Mouse (Mus musculus) E14TG2a.4 (cell line): Measurements from ENCODE around the gene Fryl.

Source experiments
- H3K27me3 ChIP-seq: 2 replicates; pipeline ENCODE4 v1.6.1; 2014; ENCODE audit warnings: low read length, control low read depth; ENCODE audit not compliant: insufficient read depth
- H3K36me3 ChIP-seq: 2 replicates; pipeline ENCODE4 v1.6.1; 2014; ENCODE audit warnings: low read length, control low read depth; ENCODE audit not compliant: insufficient read depth
- H3K4me1 ChIP-seq: replicated peaks from 2 replicates; pipeline ENCODE4 v1.6.1; 2014; ENCODE audit warnings: low read depth, low read length, control low read depth
- H3K4me3 ChIP-seq: replicated peaks from 2 replicates; pipeline ENCODE4 v1.5.1; 2014; ENCODE audit warnings: mild to moderate bottlenecking, low read length
- H3K9me3 ChIP-seq: 2 replicates; pipeline ENCODE4 v1.6.1; 2014; ENCODE audit warnings: low read length, control low read depth
- CTCF ChIP-seq: conservative IDR thresholded peaks from 2 replicates; pipeline ENCODE4 v1.5.1; 2014; ENCODE audit warnings: low read length
- NANOG ChIP-seq: IDR thresholded peaks from 2 replicates; pipeline ENCODE4 v1.6.1; 2014; ENCODE audit warnings: borderline replicate concordance, low read length, mixed read lengths
- POU5F1 ChIP-seq: IDR thresholded peaks from 2 replicates; pipeline ENCODE4 v1.6.1; 2014; ENCODE audit warnings: low read length, borderline replicate concordance

Fryl gene

DNA sequence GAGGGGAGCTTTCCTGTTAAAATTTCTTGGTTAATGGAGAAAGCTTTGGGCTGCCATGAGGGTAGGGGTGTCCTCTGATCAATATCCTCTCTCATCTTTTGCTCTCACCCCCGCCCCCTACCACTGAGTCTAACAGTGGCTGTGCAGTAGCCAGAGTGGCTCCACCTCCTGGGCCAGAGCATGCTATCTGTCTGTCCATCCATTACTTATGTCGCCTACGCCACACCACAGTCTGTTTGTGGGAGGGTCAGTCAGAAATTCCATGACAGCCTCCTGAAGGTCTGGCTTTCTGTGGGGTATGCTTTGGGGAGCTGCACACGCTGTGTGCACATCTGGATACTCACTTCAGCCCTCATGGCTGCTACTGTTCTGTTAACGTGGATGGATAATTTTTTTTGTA, 174.9 kb downstream of the Fryl start:
- peaks cover 73% of the 10 kb centered on the region for H3K36me3 ChIP-seq
- H3K4me3 ChIP-seq, result peak overlapping the region; percentile 64; the same call in 1 of the 2 replicates
- TF ChIP-seq CTCF, result no peak
- TF ChIP-seq POU5F1, result no peak
- no peak for TF ChIP-seq NANOG
- no peaks in the 10 kb centered on the region for H3K27me3 ChIP-seq
- peaks cover 12% of the 10 kb centered on the region for H3K4me1 ChIP-seq
- H3K9me3 ChIP-seq, result no peaks in the 10 kb centered on the region

DNA sequence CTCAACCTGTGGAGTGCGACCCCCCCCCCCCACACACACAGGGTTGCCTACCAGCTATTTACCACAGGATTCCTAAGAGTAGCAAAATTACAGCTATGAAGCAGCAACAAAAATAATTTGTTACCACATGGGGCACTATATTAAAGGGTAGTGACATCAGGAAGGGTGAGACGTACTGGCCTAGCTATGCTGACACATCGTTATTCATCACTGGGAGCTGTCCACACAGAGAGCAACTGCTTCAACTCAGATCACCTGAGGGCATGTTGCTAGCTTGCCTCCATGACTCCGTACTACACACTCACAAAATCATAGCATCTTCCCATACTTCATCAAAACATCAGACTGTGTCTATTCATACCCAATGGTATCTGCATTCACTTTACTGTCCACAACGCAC, 176.6 kb downstream of the Fryl start:
- peaks cover 74% of the 10 kb centered on the region for H3K36me3 ChIP-seq

DNA sequence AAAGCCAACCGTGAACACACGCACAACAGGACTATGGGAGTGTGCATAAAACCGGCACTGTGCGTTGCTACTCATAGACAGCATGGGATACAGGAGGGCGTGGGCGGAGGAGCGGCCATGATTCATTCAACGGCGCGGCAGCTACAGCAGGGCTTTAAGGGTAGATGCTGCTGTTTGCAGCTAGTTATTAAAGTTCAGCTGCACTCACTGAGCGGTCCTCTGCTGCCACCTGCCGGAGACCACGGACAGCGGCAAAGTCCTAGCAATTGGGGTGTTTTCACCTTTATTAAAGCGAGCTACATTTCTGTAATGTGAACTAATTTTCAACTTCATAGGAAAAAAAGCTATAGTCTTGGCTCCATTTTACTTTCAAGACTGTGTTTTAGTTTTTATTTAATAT, 185.1 kb downstream of the Fryl start:
- TF ChIP-seq POU5F1, result no peak
- TF ChIP-seq CTCF, result peak; percentile 79
- TF ChIP-seq NANOG, result no peak
- Histone ChIP-seq H3K4me1 (peaks cover 17% of the 10 kb centered on the region), H3K4me3 (peak overlapping the region; percentile 35; the same call in 1 of the 2 replicates), H3K9me3 (no peaks in the 10 kb centered on the region), H3K27me3 (no peaks in the 10 kb centered on the region), H3K36me3 (peaks cover 85% of the 10 kb centered on the region)

More for the DNA sequence above, 176.6 kb downstream of the Fryl start:
- TF ChIP-seq NANOG (no peak), POU5F1 (no peak), CTCF (no peak)
- Histone ChIP-seq H3K4me1 (peaks cover 12% of the 10 kb centered on the region), H3K9me3 (no peaks in the 10 kb centered on the region), H3K4me3 (no peak overlapping the region), H3K27me3 (no peaks in the 10 kb centered on the region)

DNA sequence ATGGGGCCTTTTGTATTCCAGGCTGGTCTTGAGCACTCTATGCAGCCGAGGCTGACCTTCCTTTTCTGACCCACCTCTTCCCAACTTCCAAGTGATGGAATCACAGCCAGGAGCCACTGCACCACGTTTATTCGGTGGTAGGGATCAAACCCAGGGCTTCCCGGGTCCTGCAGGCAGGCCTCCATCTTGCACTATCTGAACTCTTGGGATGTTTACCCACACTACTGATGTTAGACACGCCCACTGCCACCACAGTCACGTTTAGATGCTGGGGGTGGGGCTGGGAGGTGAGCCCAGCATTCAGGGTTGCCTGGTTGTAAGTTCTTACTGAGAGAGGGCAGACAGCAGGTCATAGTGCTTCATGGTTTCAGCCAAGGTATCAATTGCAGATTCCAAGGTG, 189.5 kb downstream of the Fryl start:
- H3K27me3 ChIP-seq, result no peaks in the 10 kb centered on the region
- H3K9me3 ChIP-seq, result no peaks in the 10 kb centered on the region
- peaks cover 77% of the 10 kb centered on the region for H3K36me3 ChIP-seq
- TF ChIP-seq CTCF, result no peak
- no peak for TF ChIP-seq NANOG
- no peak for TF ChIP-seq POU5F1
- no peak overlapping the region for H3K4me3 ChIP-seq
- H3K4me1 ChIP-seq, result peaks cover 17% of the 10 kb centered on the region

DNA sequence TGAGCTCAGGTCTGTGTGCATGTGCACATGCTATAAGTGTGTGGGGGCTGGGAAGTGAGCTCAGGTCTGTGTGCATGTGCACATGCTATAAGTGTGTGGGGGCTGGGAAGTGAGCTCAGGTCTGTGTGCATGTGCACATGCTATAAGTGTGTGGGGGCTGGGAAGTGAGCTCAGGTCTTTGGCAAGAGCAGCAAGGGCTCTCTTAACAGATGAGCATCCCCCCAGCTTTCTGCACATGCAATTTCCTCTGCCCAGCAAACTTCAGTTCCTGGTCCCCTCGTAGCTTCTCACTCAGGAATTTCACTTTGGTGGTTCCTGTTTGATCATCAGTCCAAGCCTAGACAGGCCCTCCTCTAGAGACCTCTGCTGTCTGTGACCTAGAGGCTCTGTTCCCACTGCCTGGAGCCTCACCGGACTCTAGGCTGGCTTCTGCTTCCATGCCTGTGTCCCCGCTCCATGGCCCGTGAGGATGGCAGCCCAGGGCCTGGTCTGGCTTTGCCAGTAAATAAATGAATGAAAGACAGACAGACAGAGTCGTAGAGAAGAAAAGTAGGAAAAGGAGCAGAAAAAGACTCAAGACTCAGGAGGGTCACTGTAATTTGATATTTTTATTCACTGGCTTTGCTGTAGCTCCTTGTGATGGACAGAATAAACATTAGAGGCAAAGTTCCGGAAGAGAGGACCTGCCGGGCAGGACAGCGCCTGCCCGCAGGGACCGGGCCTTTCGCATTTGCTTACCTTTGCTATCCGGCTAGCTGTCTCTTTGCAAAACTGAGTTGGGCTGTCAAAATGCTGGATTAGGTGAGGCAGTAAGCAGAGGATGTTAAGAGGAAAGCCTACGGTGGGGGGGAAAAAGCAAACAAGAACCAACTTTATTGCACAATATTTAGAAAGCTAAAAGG, 192.4 kb downstream of the Fryl start:
- H3K36me3 ChIP-seq, result peaks cover 68% of the 10 kb centered on the region
- peaks cover 13% of the 10 kb centered on the region for H3K4me1 ChIP-seq
- TF ChIP-seq CTCF (no peak), POU5F1 (no peak), NANOG (no peak)
- H3K4me3 ChIP-seq, result no peak overlapping the region
- H3K9me3 ChIP-seq, result no peaks in the 10 kb centered on the region
- no peaks in the 10 kb centered on the region for H3K27me3 ChIP-seq

DNA sequence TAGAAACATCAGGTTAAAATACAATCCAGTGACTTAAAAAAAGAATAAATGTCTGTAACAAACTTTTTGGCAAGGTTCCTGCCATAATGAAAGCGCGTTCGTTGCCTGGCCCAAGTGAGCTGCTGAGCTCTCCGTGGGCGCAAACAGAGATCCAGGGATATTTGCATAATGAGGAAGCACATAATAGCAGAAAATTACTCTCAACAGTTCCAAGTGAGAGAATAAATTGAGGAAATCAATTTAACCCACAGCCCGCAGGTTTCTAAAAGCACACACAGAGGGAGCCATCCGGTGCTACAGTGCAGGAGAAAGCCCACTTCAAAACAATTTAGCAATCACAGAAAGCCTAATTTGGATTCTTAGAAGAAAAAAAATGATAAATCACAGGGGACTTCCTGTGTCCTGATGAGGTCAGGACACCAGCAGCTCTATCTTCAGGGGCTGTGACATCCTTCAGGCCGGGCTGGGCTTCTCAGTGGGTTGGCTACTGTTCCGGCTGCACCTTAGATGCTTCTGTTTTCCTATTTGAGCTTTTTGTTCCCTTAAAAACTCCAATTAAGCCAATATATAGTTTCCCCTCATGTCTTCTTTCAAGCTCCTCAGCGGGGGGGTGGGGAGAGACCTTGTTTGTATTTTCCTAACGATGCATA, 194.8 kb downstream of the Fryl start:
- H3K36me3 ChIP-seq, result peaks cover 60% of the 10 kb centered on the region
- no peak overlapping the region for H3K4me3 ChIP-seq
- peaks cover under 1% of the 10 kb centered on the region for H3K4me1 ChIP-seq
- TF ChIP-seq CTCF (no peak), POU5F1 (no peak), NANOG (no peak)
- no peaks in the 10 kb centered on the region for H3K27me3 ChIP-seq
- H3K9me3 ChIP-seq, result no peaks in the 10 kb centered on the region

DNA sequence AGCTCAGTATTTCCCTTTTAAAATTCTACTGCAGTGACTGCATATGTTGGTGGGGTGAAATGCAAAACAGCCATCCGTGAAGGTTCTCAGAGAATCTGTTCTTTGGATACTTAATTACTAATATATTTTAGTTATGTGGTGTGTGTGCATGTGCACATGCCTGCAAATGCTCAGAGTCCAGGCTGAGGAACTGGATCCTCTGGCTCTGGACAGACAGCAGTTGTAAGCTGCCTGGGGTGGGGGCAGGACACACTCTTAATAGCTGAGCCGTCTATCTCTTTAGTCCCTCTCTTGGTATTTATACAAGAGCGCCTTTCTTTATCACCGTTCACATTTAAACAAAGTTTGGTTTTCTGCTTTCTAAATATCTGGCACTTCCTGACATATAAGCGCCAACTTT, 199.5 kb downstream of the Fryl start:
- Histone ChIP-seq H3K9me3 (no peaks in the 10 kb centered on the region), H3K36me3 (peaks cover 68% of the 10 kb centered on the region), H3K4me1 (no peaks in the 10 kb centered on the region; the same call in 1 of the 2 replicates), H3K4me3 (no peak overlapping the region), H3K27me3 (no peaks in the 10 kb centered on the region)
- no peak for TF ChIP-seq POU5F1
- TF ChIP-seq NANOG, result no peak
- no peak for TF ChIP-seq CTCF

DNA sequence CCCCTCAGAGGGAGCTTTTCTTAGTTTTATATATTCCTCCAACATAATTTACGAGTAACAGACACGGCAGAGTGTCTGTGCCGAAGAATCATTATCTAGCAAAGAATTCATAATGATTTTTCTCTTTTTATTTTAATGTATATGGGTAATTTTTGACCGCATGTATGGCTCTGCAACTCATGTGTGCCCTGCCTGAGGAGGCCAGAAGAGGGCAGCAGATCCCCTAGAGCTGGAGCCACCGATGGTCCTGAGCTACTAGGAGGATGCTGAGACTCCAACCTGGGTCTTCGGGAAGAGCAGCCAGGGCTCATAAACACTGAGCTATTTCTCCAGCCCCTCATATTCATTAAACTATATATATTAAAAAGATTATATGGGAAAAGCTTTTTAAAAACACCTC, 200.0 kb downstream of the Fryl start:
- no peaks in the 10 kb centered on the region for H3K27me3 ChIP-seq
- H3K4me3 ChIP-seq, result no peak overlapping the region
- no peaks in the 10 kb centered on the region for H3K9me3 ChIP-seq
- peaks cover 72% of the 10 kb centered on the region for H3K36me3 ChIP-seq
- H3K4me1 ChIP-seq, result no peaks in the 10 kb centered on the region; the same call in 1 of the 2 replicates
- TF ChIP-seq CTCF (peak; percentile 62), POU5F1 (no peak), NANOG (no peak)
